Mouse (Mus musculus): ENCODE results near the gene Gm37240.

GRCm38 (mm10) chr3:84689656-84690055, 1197.7 kb downstream of the Gm37240 start:
- TF ChIP-seq POLR2A (IDR thresholded peaks at IDR 0.05; ENCODE audit: borderline replicate concordance, control insufficient read depth, low read depth, low read length) (no peak), CTCF (IDR thresholded peaks at IDR 0.05; ENCODE audit: control insufficient read depth, insufficient read depth, low read length) (no peak)
